Mouse (Mus musculus) layer of hippocampus, adult 11-12 months (tissue): ENCODE measurements around the gene 4930469K13Rik.
"Not testable (repeated sequence)": the region's sequence is repeated elsewhere in the genome, so short reads cannot be mapped to it uniquely, and the experiment has no call there.

ENCODE experiments used
- DNase-seq: peaks from one replicate; pipeline ENCODE4 v3.0.0; 2022; ENCODE audit warnings: low spot score

4930469K13Rik gene

DNA sequence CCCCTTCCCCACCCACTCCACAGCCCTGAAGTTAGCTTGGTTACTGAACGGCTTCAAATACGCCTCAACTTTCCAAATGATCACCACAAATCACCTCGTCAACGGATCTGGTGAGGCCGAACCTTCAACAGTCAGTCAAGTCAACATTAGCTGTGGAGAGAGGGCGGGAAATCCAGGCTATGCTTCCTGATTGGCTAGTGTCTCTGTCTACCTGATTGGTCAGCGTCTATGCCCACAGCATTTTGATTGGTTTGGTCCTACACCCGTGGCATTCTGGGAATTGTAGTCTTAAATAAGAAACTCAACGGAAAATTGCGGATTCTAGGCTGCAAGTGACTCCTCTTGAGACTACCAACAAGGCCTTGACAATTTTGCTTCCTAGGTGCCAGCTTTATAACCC, at the start of gene 4930469K13Rik:
TSS of gene 4930469K13Rik (minus strand) at position 133 of the 400 bp plus-strand sequence.
- no peak for DNase-seq

GRCm38 (mm10) chr11:34146934-34147333, 48.6 kb upstream of the 4930469K13Rik start:
- DNase-seq, result no peak

DNA sequence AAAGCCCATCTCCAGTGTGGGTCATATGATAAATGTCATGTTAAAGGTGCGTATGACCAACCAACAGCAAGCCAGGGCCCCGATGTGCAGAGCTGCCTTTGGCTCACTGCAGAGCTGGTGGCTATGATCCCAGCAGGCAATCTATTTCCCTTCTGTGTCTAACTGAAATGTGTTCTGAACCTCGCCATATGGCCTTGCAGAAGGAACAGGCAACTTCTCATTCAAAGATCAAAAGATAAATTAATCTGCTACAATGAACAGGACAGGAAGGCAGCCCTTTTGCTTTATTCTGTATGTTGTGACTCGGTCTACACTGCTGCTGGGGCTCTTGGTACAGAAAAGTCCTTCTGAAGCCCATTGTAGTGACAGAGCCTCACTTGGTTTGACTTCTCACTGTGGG, 46.1 kb upstream of the 4930469K13Rik start:
- peak; percentile 45 for DNase-seq

- DNase-seq, result no peak
Measured at GRCm38 (mm10) chr11:34143984-34144383, 45.6 kb upstream of the 4930469K13Rik start.

- no peak for DNase-seq
Measured at GRCm38 (mm10) chr11:34139296-34139695, 40.9 kb upstream of the 4930469K13Rik start.

DNA sequence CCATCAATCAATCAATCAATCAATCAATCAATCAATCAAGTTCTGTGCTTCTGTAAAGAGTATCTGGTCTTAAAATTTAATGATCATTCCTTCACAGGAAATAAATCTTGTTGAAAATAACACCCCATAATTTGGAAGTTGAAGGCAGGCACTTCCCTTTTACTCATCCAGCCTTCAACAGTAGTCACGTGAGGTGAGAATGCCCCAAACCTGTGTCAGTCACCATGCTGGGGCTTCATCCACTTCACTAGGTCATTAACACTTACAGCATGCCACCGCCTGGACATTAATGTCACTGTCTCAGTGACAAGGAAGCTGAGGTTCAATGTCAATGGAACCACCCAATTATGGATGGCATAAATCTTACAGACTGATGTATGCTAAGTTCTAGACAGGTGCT, 30.1 kb upstream of the 4930469K13Rik start:
- DNase-seq, result no peak

DNA sequence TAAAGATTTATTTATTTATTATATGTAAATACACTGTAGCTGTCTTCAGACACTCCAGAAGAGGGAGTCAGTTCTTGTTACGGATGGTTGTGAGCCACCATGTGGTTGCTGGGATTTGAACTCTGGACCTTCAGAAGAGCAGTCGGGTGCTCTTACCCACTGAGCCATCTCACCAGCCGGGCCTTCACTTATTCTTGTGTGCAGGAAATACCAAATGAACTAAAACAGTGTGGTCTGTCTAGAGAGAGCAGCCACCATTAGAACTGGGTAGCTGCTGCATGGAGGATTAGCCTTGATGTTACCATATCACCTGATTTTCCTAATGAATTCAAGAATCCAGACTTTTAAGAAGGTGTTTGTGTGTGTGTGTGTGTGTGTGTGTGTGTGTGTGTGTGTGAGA, 27.4 kb upstream of the 4930469K13Rik start:
- DNase-seq, result not testable (repeated sequence)

- no peak for DNase-seq
Measured at GRCm38 (mm10) chr11:34124852-34125251, 26.5 kb upstream of the 4930469K13Rik start.

DNA sequence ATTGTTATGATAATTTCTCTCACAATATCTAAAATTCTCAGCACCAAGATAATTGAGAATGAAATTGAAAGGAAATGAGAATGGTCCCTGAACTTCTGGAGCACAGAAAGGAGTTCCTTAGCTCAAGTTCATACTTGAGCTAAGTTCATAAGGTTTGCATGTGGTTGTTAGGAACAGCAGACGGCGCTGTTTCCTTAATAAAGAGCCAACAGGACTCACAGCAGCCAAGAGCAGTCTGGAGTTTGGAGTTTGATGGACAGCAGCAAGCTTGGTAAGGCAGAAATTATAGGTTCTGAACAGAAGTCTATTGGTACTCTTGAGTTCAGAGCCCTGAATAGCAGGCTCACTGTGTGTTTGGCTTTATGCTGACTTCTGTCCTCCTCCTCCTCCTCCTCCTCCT, 24.8 kb upstream of the 4930469K13Rik start:
- DNase-seq, result peak; percentile 38

DNA sequence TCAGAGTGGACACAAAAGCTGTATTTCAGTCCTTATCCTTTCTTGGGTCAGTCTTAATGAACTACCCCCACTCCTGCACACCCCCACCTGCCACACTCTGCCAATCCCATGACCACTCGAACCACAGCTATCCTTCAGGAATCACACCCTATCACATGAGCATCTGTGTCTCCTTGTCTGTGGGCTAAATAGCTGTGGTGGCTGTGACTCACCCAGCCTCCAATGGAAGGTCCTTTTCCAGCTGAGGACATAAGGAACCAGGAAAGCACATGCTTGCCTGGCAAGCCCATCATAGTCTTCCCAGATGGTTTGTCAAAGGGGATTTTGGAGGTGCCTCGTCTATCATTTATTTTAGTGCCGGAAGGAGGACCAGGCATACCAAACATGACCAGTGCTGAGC, 20.0 kb upstream of the 4930469K13Rik start:
- DNase-seq, result no peak

DNA sequence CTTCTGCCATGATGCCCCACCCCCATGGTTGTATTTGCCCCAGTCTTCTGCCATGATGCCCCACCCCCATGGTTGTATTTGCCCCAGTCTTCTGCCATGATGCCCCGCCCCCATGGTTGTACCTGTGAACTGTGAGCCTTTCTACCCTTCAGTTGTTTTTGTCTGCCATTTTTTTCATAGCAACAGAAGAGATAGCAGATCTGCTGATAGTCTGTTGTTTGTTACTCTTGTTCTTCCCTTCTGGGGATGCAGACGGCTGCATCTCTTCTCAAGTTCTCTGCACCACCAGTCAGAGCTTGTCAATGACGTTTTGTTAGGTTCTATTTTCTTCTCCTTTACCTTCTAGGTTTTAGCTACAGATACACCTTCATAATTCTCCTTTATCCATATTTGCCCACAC, 19.2 kb upstream of the 4930469K13Rik start:
- no peak for DNase-seq

GRCm38 (mm10) chr11:34116572-34117135, 18.3 kb upstream of the 4930469K13Rik start:
- DNase-seq, result no peak

- no peak for DNase-seq
Measured at GRCm38 (mm10) chr11:34113760-34114159, 15.4 kb upstream of the 4930469K13Rik start.

GRCm38 (mm10) chr11:34112781-34113380, 14.5 kb upstream of the 4930469K13Rik start:
- DNase-seq, result peak; percentile 32

GRCm38 (mm10) chr11:34111940-34112339, 13.6 kb upstream of the 4930469K13Rik start:
- no peak for DNase-seq

- no peak for DNase-seq
Measured at GRCm38 (mm10) chr11:34109260-34109659, 10.9 kb upstream of the 4930469K13Rik start.

DNA sequence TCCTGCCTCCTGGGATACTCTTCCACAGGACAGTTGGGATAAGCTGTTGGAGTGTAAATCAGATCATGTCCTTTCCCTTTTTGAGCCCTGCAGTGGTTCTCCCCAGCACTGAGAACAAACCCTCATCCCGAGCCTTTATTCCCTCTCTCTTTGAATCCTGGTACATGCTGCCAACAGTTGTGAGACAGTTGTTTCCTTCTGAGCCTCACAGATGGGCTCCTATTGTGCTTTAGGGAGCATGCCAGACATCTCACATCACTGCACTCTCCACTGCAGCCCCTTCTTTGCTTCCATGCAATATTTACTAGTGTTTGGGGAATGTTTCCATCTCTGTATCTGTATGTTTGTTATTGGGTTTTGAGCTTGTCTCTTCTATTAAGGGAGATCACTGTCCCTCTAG, 6.6 kb upstream of the 4930469K13Rik start:
- DNase-seq, result no peak

DNA sequence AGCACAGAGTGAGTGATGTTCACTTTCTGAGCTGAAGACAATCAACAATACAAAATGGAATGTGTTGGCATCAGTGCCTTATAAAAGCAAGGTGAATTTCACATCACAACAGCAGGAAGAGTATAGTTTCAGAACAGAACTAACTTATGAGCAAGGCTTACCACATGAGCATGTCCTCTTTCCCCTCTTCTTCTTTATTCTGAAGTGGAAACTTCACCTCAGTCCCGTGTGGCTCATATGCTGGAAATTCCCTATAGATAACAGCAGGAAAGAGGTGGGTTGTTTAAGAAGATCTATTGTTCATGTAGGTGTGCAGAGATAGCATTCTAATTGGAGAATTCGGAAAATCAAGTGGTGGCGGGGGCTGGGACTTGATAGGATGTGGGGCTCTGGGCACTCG, 3.5 kb upstream of the 4930469K13Rik start:
- DNase-seq, result no peak

DNA sequence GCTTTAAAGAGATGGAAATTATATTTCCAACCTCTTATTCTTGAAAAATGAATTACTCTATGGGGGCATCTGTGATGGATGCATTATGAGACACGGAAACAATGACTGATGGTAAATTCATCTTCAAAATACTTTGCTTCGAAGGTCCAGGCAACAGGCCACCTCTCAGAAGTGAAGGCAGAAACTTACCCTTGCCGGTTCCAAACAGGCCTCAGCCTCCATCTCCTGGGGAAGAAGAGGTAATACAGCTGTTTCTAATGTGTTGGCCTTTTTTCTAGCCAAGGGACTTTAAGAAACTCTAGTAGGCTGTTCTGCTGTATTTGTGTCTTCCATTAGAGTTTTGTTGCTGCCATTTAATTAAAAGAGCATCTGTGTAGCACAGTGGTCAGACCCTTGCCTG, 11.3 kb downstream of the 4930469K13Rik start:
- DNase-seq, result no peak

GRCm38 (mm10) chr11:34086164-34086751, 12.1 kb downstream of the 4930469K13Rik start:
- no peak for DNase-seq

- DNase-seq, result no peak
Measured at GRCm38 (mm10) chr11:34084639-34085038, 13.7 kb downstream of the 4930469K13Rik start.

DNA sequence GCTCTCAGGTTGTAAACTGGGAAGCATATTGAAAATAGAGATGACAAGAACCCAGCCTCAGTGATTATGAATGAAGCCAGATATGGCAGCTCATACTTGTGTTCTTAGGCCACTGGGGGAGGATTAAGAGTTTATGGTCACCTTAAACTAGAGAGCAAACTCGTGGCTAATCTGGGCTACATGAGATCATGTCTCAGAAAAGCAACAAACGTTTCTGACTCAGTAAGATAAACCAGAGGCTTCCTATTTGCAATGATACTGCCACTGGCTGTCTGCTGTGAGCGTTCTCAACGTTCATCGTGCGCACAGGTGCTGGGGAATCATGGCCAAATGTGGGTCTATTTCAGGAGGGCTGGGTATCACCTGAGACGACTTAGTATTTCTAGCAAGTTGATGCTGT, 14.6 kb downstream of the 4930469K13Rik start:
- DNase-seq, result no peak

- no peak for DNase-seq
Measured at GRCm38 (mm10) chr11:34079542-34080464, 18.6 kb downstream of the 4930469K13Rik start.
